Mouse (Mus musculus): ENCODE measurements at regions not wholly inside any gene's neighbourhood (a gene's known extent, or its start where the extent isn't known, plus 50 kb on each side); places are given as distances from the start of the nearest gene placed in this dataset.
"Not testable (repeated sequence)": the region's sequence is repeated elsewhere in the genome, so short reads cannot be mapped to it uniquely, and the experiment has no call there.

- Histone ChIP-seq H3K4me3 (no peak overlapping the region), H3K27ac (no peak overlapping the region)
- DNase-seq, result no peak
- TF ChIP-seq CTCF (IDR thresholded peaks at IDR 0.05), result no peak
- intact Hi-C loops (cut with DNase I), result no loop called here
Measured at GRCm38 (mm10) chr16:63155300-63155821, 301.3 kb downstream of the Pros1 start.

- DNase-seq, result no peak
- no peak for TF ChIP-seq CTCF (IDR thresholded peaks at IDR 0.05)
- no peak overlapping the region for H3K27ac ChIP-seq
- no peak overlapping the region for H3K4me3 ChIP-seq
- intact Hi-C loops (cut with DNase I), result no loop called here
Measured at GRCm38 (mm10) chr16:63170101-63170500, 316.0 kb downstream of the Pros1 start.

- no peak for TF ChIP-seq CTCF (IDR thresholded peaks at IDR 0.05)
- Histone ChIP-seq H3K27ac (no peak overlapping the region), H3K4me3 (no peak overlapping the region)
- DNase-seq, result no peak
- intact Hi-C loops (cut with DNase I), result no loop called here
Measured at GRCm38 (mm10) chr16:63179228-63179627, 325.1 kb downstream of the Pros1 start.

- H3K4me3 ChIP-seq, result no peak overlapping the region
- no peak overlapping the region for H3K27ac ChIP-seq
- intact Hi-C loops (cut with DNase I), result no loop called here
- no peak for TF ChIP-seq CTCF (IDR thresholded peaks at IDR 0.05)
- DNase-seq, result no peak
Measured at GRCm38 (mm10) chr16:63191181-63191580, 337.1 kb downstream of the Pros1 start.

- DNase-seq, result no peak
Measured at GRCm38 (mm10) chr16:63191623-63192022, 337.5 kb downstream of the Pros1 start.

GRCm38 (mm10) chr16:63194595-63194994 is 340.5 kb downstream of the Pros1 start:
- DNase-seq, result no peak
- intact Hi-C loops (cut with DNase I), result no loop called here
- H3K27ac ChIP-seq, result no peak overlapping the region
- no peak for TF ChIP-seq CTCF (IDR thresholded peaks at IDR 0.05)
- H3K4me3 ChIP-seq, result no peak overlapping the region

More at GRCm38 (mm10) chr16:63191623-63192022, 337.5 kb downstream of the Pros1 start:
- Histone ChIP-seq H3K4me3 (no peak overlapping the region), H3K27ac (no peak overlapping the region)
- no peak for TF ChIP-seq CTCF (IDR thresholded peaks at IDR 0.05)
- intact Hi-C loops (cut with DNase I), result no loop called here

- H3K27ac ChIP-seq; H3K4me3 ChIP-seq; intact Hi-C loops (cut with DNase I); DNase-seq: not testable (repeated sequence)
Measured at GRCm38 (mm10) chr16:63213471-63213870, 359.4 kb downstream of the Pros1 start.

GRCm38 (mm10) chr16:63220228-63220879 is 366.2 kb downstream of the Pros1 start:
- TF ChIP-seq CTCF (IDR thresholded peaks at IDR 0.05), result no peak
- intact Hi-C loops (cut with DNase I), result no loop called here
- Histone ChIP-seq H3K27ac (no peak overlapping the region), H3K4me3 (no peak overlapping the region)
- DNase-seq, result no peak

GRCm38 (mm10) chr16:63224608-63225007 is 370.5 kb downstream of the Pros1 start:
- Histone ChIP-seq H3K4me3 (no peak overlapping the region), H3K27ac (no peak overlapping the region)
- DNase-seq, result no peak
- intact Hi-C loops (cut with DNase I), result no loop called here
- TF ChIP-seq CTCF (IDR thresholded peaks at IDR 0.05), result no peak

GRCm38 (mm10) chr16:63225097-63225496 is 371.0 kb downstream of the Pros1 start:
- no peak for TF ChIP-seq CTCF (IDR thresholded peaks at IDR 0.05)
- DNase-seq, result no peak
- H3K27ac ChIP-seq, result no peak overlapping the region
- intact Hi-C loops (cut with DNase I), result no loop called here
- H3K4me3 ChIP-seq, result no peak overlapping the region

GRCm38 (mm10) chr16:63229135-63229534 is 375.0 kb downstream of the Pros1 start:
- intact Hi-C loops (cut with DNase I), result no loop called here
- Histone ChIP-seq H3K4me3 (no peak overlapping the region), H3K27ac (no peak overlapping the region)
- no peak for DNase-seq
- no peak; the same call in 1 of the 2 replicates for TF ChIP-seq CTCF (IDR thresholded peaks at IDR 0.05)

GRCm38 (mm10) chr16:63229567-63229966 is 375.5 kb downstream of the Pros1 start:
- H3K4me3 ChIP-seq, result no peak overlapping the region
- TF ChIP-seq CTCF (IDR thresholded peaks at IDR 0.05), result no peak
- no peak overlapping the region for H3K27ac ChIP-seq
- intact Hi-C loops (cut with DNase I), result no loop called here
- DNase-seq, result no peak

- intact Hi-C loops (cut with DNase I), result no loop called here
- TF ChIP-seq CTCF (IDR thresholded peaks at IDR 0.05), result no peak
Measured at GRCm38 (mm10) chr16:63270173-63270572, 416.1 kb downstream of the Pros1 start.

GRCm38 (mm10) chr16:63277556-63277955 is 423.4 kb downstream of the Pros1 start:
- intact Hi-C loops (cut with DNase I), result no loop called here
- Histone ChIP-seq H3K27ac (no peak overlapping the region), H3K4me3 (no peak overlapping the region)
- DNase-seq, result no peak
- no peak for TF ChIP-seq CTCF (IDR thresholded peaks at IDR 0.05)

More at GRCm38 (mm10) chr16:63270173-63270572, 416.1 kb downstream of the Pros1 start:
- DNase-seq, result no peak
- Histone ChIP-seq H3K27ac (no peak overlapping the region), H3K4me3 (no peak overlapping the region)
